Comparison of ENCODE assay signal across 22 mouse cellular contexts in the genomic region with DNA sequence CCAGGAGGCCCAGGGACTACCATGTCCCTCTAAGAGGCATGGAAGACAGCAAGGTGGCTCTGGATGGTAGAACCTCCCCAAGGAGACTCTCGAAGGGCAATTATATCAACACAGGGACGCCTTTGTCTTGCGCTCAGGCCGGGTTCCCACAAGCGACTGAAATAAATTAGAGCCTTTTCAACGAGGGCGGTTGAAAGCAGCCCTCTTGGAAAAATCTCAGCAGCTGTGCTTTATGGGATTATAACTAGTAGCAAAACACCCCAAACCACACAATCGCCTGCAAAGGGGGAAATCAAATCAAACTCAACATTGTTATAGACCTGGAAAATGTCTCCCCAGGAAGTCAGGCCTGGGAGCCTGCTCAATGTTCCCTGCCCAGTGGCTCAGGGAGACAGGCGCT.
DNase-seq lines count a peak whose midpoint lies in the region; ATAC-seq lines count a peak whose summit lies in the region.
"Had no signal": no experiment of that assay in that cellular context is flagged by ENCODE, and none has a peak within 500 bp of the region (broad histone marks: within the 10 kb centered on the region; RNA-seq: fewer than 3 reads in every experiment).

No protein-coding gene starts in this region.

- H3K27ac ChIP-seq in heart, embryonic 10.5 days = 0 out of 2 replicates have a peak overlapping the region, but pooled peaks have one; percentile 13
- H3K27ac ChIP-seq in midbrain, embryonic 13.5 days = no peak overlapping the region
- no peak overlapping the region for H3K27ac ChIP-seq in midbrain, embryonic 11.5 days (ENCODE audit: low read depth, low read length)
- H3K27ac ChIP-seq in forebrain, embryonic 14.5 days (ENCODE audit: low read depth, low read length) = no peak overlapping the region
- peak overlapping the region; percentile 50; the same call in 1 of the 2 replicates for H3K27ac ChIP-seq in limb, embryonic 15.5 days
- H3K27ac ChIP-seq: liver, embryonic 15.5 days; stomach, postnatal 0 days had no signal

- 65% methylated on average over 9 of the region's 9 CpGs for WGBS in heart, embryonic 10.5 days
- 33% methylated on average over 9 of the region's 9 CpGs for WGBS in midbrain, embryonic 13.5 days
- 65% methylated on average over 9 of the region's 9 CpGs for whole genome bisulfite sequencing in midbrain, embryonic 11.5 days
- WGBS in forebrain, embryonic 14.5 days = 7% methylated on average over 9 of the region's 9 CpGs
- WGBS in limb, embryonic 15.5 days = 27% methylated on average over 9 of the region's 9 CpGs

- 0 out of 2 replicates have a peak, but pooled peaks have one; percentile 28 for ATAC-seq in midbrain, embryonic 13.5 days
- ATAC-seq in midbrain, embryonic 11.5 days (ENCODE audit: low FRiP score) = no peak
- 0 out of 2 replicates have a peak, but pooled peaks have one; percentile 18 for ATAC-seq in forebrain, embryonic 14.5 days
- ATAC-seq in limb, embryonic 15.5 days (ENCODE audit: insufficient number of reproducible peaks, low FRiP score, low TSS enrichment, low read depth) = no peak
- ATAC-seq: activated CD4-positive, CD25-positive, alpha-beta regulatory T cell, adult 4 months had no signal

- DNase-seq in heart, embryonic 10.5 days (ENCODE audit: low spot score) = no peak
- DNase-seq in heart, adult 8-10 months (ENCODE audit: low spot score) = no peak
- DNase-seq in midbrain, embryonic 11.5 days (ENCODE audit: low spot score, missing footprints) = no peak
- DNase-seq in forebrain, embryonic 14.5 days (ENCODE audit: low spot score) = peak; percentile 52
- no peak for DNase-seq in right cerebral cortex, postnatal 36 days (ENCODE audit: low spot score in 2 of 2)
- no peak for DNase-seq in ovary, postnatal 36 days (ENCODE audit: low spot score)
- DNase-seq: adrenal gland, postnatal 14 days; B cell, adult 2 months; cerebellum, adult 18-20 months; cerebellum, postnatal 36 days; gastrocnemius, postnatal 14 days; heart, postnatal 14 days; kidney, adult 9 months; kidney, postnatal 36 days; lung, postnatal 10 days; right cerebral cortex, postnatal 14 days had no signal

- H3K9me3 ChIP-seq in heart, embryonic 10.5 days = no peaks in the 10 kb centered on the region
- H3K9me3 ChIP-seq in midbrain, embryonic 13.5 days = no peaks in the 10 kb centered on the region
- H3K9me3 ChIP-seq in midbrain, embryonic 11.5 days (ENCODE audit: control insufficient read depth, low read length) = no peaks in the 10 kb centered on the region
- H3K9me3 ChIP-seq in forebrain, embryonic 14.5 days (replicated peaks; ENCODE audit: control insufficient read depth, low read length) = no peaks in the 10 kb centered on the region
- no peaks in the 10 kb centered on the region for H3K9me3 ChIP-seq in limb, embryonic 15.5 days
- H3K9me3 ChIP-seq: liver, embryonic 15.5 days had no signal

- peaks cover 29% of the 10 kb centered on the region for H3K27me3 ChIP-seq in heart, embryonic 10.5 days (ENCODE audit: insufficient read depth, poor library complexity, severe bottlenecking)
- peaks cover 14% of the 10 kb centered on the region; the same call in 1 of the 2 replicates for H3K27me3 ChIP-seq in midbrain, embryonic 13.5 days
- H3K27me3 ChIP-seq in midbrain, embryonic 11.5 days (ENCODE audit: control insufficient read depth, insufficient read depth, low read length) = no peaks in the 10 kb centered on the region
- H3K27me3 ChIP-seq in forebrain, embryonic 14.5 days (replicated peaks; ENCODE audit: control insufficient read depth, insufficient read depth, low read length) = no peaks in the 10 kb centered on the region
- peaks cover 81% of the 10 kb centered on the region for H3K27me3 ChIP-seq in limb, embryonic 15.5 days
- H3K27me3 ChIP-seq: liver, embryonic 15.5 days had no signal

- no peak overlapping the region for H3K9ac ChIP-seq in midbrain, embryonic 13.5 days (replicated peaks)
- no peak overlapping the region for H3K9ac ChIP-seq in midbrain, embryonic 11.5 days (ENCODE audit: low read length)
- H3K9ac ChIP-seq in forebrain, embryonic 14.5 days (ENCODE audit: low read length) = no peak overlapping the region
- H3K9ac ChIP-seq in limb, embryonic 15.5 days = no peak overlapping the region
- H3K9ac ChIP-seq: liver, embryonic 15.5 days had no signal

- no peak overlapping the region for H3K4me2 ChIP-seq in midbrain, embryonic 13.5 days (replicated peaks)
- H3K4me2 ChIP-seq in midbrain, embryonic 11.5 days = no peak overlapping the region
- no peak overlapping the region for H3K4me2 ChIP-seq in forebrain, embryonic 14.5 days (ENCODE audit: low read length)
- H3K4me2 ChIP-seq in limb, embryonic 15.5 days = no peak overlapping the region
- H3K4me2 ChIP-seq: heart, embryonic 11.5 days; liver, embryonic 15.5 days had no signal

- peaks cover 6% of the 10 kb centered on the region; the same call in 1 of the 2 replicates for H3K4me1 ChIP-seq in heart, embryonic 10.5 days
- H3K4me1 ChIP-seq in midbrain, embryonic 13.5 days (replicated peaks) = peaks cover 8% of the 10 kb centered on the region
- H3K4me1 ChIP-seq in midbrain, embryonic 11.5 days (ENCODE audit: control insufficient read depth, insufficient read depth, low read length) = peaks cover 3% of the 10 kb centered on the region; the same call in 1 of the 2 replicates
- peaks cover 6% of the 10 kb centered on the region for H3K4me1 ChIP-seq in forebrain, embryonic 14.5 days (ENCODE audit: control insufficient read depth, insufficient read depth, low read length)
- H3K4me1 ChIP-seq in limb, embryonic 15.5 days = peaks cover 21% of the 10 kb centered on the region
- H3K4me1 ChIP-seq: liver, embryonic 15.5 days had no signal

- H3K4me3 ChIP-seq in heart, embryonic 10.5 days = no peak overlapping the region
- no peak overlapping the region for H3K4me3 ChIP-seq in midbrain, embryonic 13.5 days (replicated peaks)
- no peak overlapping the region for H3K4me3 ChIP-seq in midbrain, embryonic 11.5 days (ENCODE audit: low read depth, low read length)
- H3K4me3 ChIP-seq in forebrain, embryonic 14.5 days (ENCODE audit: low read depth, low read length) = no peak overlapping the region
- H3K4me3 ChIP-seq in limb, embryonic 15.5 days = no peak overlapping the region
- H3K4me3 ChIP-seq: liver, embryonic 15.5 days had no signal

- H3K36me3 ChIP-seq in heart, embryonic 10.5 days = no peaks in the 10 kb centered on the region
- no peaks in the 10 kb centered on the region for H3K36me3 ChIP-seq in midbrain, embryonic 13.5 days
- no peaks in the 10 kb centered on the region for H3K36me3 ChIP-seq in midbrain, embryonic 11.5 days (ENCODE audit: control insufficient read depth, insufficient read depth, low read length)
- H3K36me3 ChIP-seq in forebrain, embryonic 14.5 days (ENCODE audit: control insufficient read depth, insufficient read depth, low read length) = no peaks in the 10 kb centered on the region
- no peaks in the 10 kb centered on the region for H3K36me3 ChIP-seq in limb, embryonic 15.5 days
- H3K36me3 ChIP-seq: liver, embryonic 15.5 days had no signal

Comparison
In these comparisons a context has a peak if more than half of its experiments do, and no peak if none do; other contexts are left out.
1. ATAC-seq: peak in midbrain, embryonic 13.5 days (single experiment) and forebrain, embryonic 14.5 days (single experiment); none in midbrain, embryonic 11.5 days (single experiment) and limb, embryonic 15.5 days (single experiment).
2. H3K27ac ChIP-seq: peak in heart, embryonic 10.5 days (single experiment) and limb, embryonic 15.5 days (single experiment); none in midbrain, embryonic 13.5 days (single experiment), midbrain, embryonic 11.5 days (single experiment) and forebrain, embryonic 14.5 days (single experiment).